Mouse (Mus musculus): ENCODE measurements around the gene Wbp1l. TPM values are rescaled to one million over a fixed set of nuclear protein-coding genes. Genes with fewer than 3 reads are reported as not detected.
A peak's percentile ranks its signal among the peaks of the same experiment; 100 is the strongest.

The Wbp1l gene
- polyA plus RNA-seq, 1 experiment from 2014 or later: 41.1 TPM

DNA sequence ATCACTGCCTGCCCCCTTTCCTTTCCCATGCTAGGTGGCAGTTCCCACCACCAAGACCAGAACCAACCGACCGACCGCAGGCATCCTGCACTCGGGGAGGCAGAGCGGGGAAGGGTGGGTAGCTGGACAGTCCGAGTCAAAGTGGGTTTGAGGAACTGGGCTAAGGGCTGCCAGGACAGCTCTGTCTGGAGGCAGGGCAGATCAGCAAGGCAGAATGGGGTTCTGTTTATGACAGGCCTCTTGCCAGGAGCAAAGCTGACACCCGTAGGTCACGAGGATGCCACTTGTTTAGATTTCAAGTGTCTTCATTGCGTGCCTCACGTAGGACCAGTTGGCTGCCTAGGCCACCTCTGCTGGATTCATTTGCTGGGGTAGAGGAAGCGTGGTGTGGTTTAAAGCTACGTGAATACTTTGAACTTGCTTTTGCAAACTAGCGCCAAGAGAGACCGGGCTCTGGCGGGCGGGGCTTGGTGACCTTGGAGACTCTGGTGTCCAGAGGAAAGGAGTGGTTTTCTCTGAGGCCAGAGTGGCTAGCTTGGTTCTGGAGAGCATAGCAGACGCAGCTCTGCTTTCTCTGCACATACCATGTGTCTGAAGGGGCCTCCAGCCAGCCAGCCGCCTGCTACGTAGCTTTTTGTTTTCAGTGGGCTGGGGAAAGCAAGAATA, 42.7 kb downstream of the Wbp1l start:
- no peak for ATAC-seq (replicated peaks)
- WGBS: 66% methylated on average over 19 of the region's 19 CpGs

DNA sequence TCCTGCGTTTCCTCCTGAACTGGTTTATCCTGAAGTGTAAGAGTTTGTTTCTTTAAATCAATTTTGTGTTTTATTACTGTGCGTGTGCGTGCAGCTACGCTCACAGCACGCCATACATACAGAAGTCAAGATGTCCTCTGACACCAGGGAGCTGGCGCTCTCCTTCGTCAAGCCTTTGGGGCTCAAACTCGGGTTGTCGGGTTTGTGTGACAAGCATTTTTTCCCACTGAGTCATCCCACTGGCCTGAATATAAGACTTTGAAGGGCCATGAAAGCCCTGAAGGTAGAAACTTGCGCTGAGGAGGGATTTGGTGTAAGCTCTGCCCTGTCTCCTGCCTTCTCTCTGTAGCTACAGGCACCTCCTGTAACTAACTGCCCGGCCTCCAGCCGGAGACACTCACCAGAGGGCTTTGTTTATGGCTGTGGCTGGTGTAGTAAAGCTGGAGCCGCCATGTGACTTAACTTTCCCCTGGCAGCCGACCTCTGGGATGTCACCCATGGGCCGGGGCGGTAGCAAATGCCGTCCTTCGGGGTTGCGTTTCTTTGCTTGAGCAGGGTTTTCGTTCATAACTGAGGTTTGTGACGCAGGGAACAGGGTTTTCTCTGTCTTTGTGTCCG, 43.4 kb downstream of the Wbp1l start:
- Histone ChIP-seq H3K27me3 (replicated peaks) (no peaks in the 10 kb centered on the region), H3K27ac (peak overlapping the region; percentile 55), H3K4me3 (no peak overlapping the region), H3K4me2 (no peak overlapping the region), H3K9me3 (no peaks in the 10 kb centered on the region), H3K36me3 (replicated peaks) (0 out of 2 replicates have a peak, but pooled peaks cover 3% of the 10 kb centered on the region), H3K9ac (no peak overlapping the region), H3K4me1 (peaks cover 53% of the 10 kb centered on the region)
- WGBS: 65% methylated on average over 22 of the region's 22 CpGs
- ATAC-seq (replicated peaks): no peak

More for the DNA sequence above, 42.7 kb downstream of the Wbp1l start:
- Histone ChIP-seq H3K27ac (peak overlapping the region; percentile 55), H3K9me3 (no peaks in the 10 kb centered on the region), H3K36me3 (replicated peaks) (0 out of 2 replicates have a peak, but pooled peaks cover 3% of the 10 kb centered on the region), H3K27me3 (replicated peaks) (no peaks in the 10 kb centered on the region), H3K4me1 (peaks cover 59% of the 10 kb centered on the region), H3K4me2 (no peak overlapping the region), H3K9ac (no peak overlapping the region), H3K4me3 (no peak overlapping the region)

DNA sequence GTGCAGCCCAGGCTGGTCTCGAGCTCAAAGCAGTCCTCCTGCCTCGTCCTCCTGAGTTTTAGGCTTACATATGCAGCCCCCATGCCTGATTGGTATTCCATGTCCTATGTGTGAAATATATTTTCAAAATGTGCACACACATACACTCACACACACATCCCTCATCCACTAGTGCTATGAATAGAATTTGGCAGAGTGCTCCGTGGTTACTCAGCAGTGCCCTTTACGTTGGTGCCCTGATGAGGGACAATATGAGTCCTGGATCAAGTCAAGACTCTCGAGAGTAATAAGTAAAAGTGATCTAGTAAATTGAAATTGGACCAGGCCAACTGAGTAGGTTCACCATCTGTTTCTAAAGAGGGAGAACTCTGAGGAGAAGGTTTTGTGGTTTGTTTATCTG, 44.4 kb downstream of the Wbp1l start:
- Histone ChIP-seq H3K4me2 (no peak overlapping the region), H3K9ac (no peak overlapping the region), H3K4me1 (peaks cover 50% of the 10 kb centered on the region), H3K27ac (no peak overlapping the region), H3K27me3 (replicated peaks) (no peaks in the 10 kb centered on the region), H3K9me3 (no peaks in the 10 kb centered on the region), H3K36me3 (replicated peaks) (0 out of 2 replicates have a peak, but pooled peaks cover 3% of the 10 kb centered on the region), H3K4me3 (no peak overlapping the region)
- no peak for ATAC-seq (replicated peaks)
- 81% methylated on average over 5 of the region's 5 CpGs for WGBS

DNA sequence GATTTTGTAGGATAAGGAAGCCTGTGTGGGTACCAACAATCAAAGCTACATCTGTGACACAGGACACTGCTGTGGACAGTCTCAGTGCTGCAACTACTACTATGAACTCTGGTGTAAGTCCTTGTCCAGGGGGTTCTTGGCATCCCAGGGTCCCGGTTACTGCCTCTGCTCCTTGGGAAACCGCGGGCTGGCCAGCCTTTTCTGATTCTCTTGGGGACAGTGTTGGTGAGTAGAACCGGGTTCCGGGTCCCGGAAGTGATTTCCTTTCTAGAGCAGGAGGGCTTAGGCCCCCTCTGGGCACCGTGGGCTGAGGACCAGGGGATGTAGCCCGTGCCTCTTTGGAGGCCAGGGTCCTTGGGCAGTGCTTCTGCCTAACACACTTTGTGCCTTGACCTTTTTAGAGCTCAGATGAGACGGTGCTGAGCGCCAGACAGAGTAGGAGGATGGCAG, 45.5 kb downstream of the Wbp1l start:
- H3K4me1 ChIP-seq: peaks cover 50% of the 10 kb centered on the region
- peak overlapping the region; percentile 51; the same call in 1 of the 2 replicates for H3K27ac ChIP-seq
- no peaks in the 10 kb centered on the region for H3K27me3 ChIP-seq (replicated peaks)
- 79% methylated on average over 10 of the region's 10 CpGs for WGBS
- no peaks in the 10 kb centered on the region for H3K36me3 ChIP-seq (replicated peaks)
- ATAC-seq (replicated peaks): no peak
- H3K9me3 ChIP-seq: no peaks in the 10 kb centered on the region
- H3K9ac ChIP-seq: no peak overlapping the region
- H3K4me3 ChIP-seq: no peak overlapping the region
- H3K4me2 ChIP-seq: no peak overlapping the region

DNA sequence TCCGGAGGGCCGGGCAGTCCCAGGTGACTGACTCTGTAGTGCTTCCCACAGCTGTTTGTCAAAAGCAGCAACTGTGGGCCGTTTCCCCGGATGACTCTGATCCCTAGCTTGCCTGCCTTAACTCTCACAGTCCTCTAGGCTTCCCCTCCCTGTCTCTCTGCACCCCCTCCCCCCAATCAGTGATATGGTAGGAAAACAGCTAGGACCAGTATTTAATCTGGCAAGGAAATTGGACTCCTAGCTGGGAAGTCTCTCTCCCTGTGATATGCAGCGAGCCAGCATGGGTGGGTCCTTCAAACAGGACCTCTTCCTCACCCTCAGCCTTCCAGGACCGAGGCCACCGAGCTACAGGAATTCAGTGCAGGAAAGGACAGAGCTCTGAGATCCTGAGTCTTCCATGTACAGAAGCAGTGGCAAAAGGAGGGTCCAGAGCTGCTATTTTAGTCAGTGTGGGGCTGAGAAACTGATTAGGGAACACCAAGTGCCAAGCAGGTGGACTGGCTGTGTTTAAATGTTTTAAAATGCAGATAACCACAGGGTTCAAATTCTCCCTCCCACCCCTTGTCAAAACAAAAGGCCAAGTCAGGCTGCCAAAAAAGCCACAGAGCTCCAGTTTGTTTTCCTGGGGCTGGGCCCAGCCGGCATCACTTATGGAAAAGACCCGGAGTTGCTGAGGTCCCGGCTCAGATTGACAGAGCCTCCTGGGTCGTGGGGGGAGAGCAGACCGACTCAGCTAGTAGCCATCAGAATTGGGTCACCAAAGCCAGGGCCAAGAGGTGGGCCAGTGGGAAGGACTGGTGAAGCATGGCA, 46.1 kb downstream of the Wbp1l start:
- no peaks in the 10 kb centered on the region for H3K9me3 ChIP-seq
- no peaks in the 10 kb centered on the region for H3K36me3 ChIP-seq (replicated peaks)
- ATAC-seq (replicated peaks): no peak
- H3K4me2 ChIP-seq: no peak overlapping the region
- WGBS: 33% methylated on average over 12 of the region's 12 CpGs
- H3K4me3 ChIP-seq: no peak overlapping the region
- H3K4me1 ChIP-seq: peaks cover 50% of the 10 kb centered on the region
- H3K27me3 ChIP-seq (replicated peaks): no peaks in the 10 kb centered on the region
- H3K9ac ChIP-seq: no peak overlapping the region
- peak overlapping the region; percentile 51 for H3K27ac ChIP-seq

DNA sequence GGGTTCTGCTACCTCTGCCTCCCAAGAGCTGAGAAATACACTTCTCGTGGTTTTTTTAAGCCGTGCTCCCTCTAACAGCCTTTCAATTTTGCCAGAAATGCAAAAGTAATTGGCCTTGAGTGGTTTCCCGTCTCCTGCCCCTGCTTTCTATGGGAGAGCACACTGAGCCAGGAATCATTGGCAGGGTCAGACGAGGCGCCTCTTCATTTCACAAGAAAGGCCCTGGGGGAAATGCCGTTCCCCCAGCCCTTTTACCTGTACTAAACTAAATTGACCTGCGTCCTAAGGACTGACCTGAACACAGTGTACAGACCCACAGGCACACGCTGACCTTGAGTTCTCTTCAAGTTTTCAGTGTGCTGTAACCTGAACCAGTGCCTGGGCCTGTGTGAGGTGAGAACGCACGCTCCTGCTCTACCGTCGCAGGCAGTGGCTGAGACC, 47.2 kb downstream of the Wbp1l start:
- Histone ChIP-seq H3K4me2 (no peak overlapping the region), H3K9ac (no peak overlapping the region), H3K4me1 (peaks cover 45% of the 10 kb centered on the region), H3K27ac (peak overlapping the region; percentile 51), H3K9me3 (no peaks in the 10 kb centered on the region), H3K36me3 (replicated peaks) (no peaks in the 10 kb centered on the region), H3K27me3 (replicated peaks) (no peaks in the 10 kb centered on the region), H3K4me3 (no peak overlapping the region)
- 78% methylated on average over 12 of the region's 12 CpGs for WGBS
- ATAC-seq (replicated peaks): no peak

DNA sequence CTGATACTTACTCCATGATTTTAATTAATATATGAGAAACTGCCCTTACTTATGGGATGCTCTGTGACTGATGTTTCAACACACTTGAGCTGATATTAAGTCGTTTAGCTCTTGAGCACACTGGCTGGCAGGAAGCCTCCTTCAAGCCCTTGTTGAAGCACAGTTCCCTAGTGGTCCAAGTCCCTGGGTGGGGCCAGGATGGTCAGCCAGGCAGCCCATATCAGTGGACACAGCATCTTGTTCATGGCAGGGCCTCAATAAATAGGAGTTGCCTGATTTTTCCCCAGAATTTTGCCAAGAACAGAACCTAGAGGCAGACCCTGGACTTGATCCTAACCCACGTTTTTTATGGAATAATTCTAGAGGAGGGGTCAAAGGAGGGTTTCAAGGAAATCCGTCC, 48.4 kb downstream of the Wbp1l start:
- Histone ChIP-seq H3K9me3 (no peaks in the 10 kb centered on the region), H3K4me3 (no peak overlapping the region), H3K36me3 (replicated peaks) (peaks cover 4% of the 10 kb centered on the region; the same call in 1 of the 2 replicates), H3K4me2 (no peak overlapping the region), H3K27ac (no peak overlapping the region), H3K4me1 (peaks cover 33% of the 10 kb centered on the region), H3K9ac (no peak overlapping the region), H3K27me3 (replicated peaks) (no peaks in the 10 kb centered on the region)
- WGBS: 89% methylated on average over 3 of the region's 3 CpGs
- ATAC-seq (replicated peaks): no peak

DNA sequence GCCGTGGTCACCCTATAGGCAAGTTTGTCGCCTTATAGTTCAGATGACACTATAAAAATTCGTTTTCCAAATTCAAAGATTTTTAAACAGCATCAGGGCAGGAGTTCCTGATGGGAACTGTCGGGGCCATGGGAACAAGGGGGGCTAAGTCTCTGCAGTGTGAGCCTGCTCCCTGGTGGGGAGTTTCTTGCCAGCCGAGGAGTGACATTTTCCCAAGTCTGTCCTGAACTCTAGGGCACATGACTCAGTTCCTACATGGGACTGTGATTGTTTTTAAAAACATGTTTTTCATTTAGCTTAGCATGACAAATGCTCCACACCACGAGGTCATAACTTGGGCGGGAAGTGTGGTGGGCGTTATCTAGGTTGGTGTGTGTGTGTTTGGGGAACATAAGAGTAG, 49.0 kb downstream of the Wbp1l start:
- H3K36me3 ChIP-seq (replicated peaks): peaks cover 7% of the 10 kb centered on the region; the same call in 1 of the 2 replicates
- no peak for ATAC-seq (replicated peaks)
- no peaks in the 10 kb centered on the region for H3K9me3 ChIP-seq
- no peak overlapping the region for H3K4me2 ChIP-seq
- H3K4me1 ChIP-seq: peaks cover 27% of the 10 kb centered on the region
- WGBS: 89% methylated on average over 8 of the region's 8 CpGs
- H3K27me3 ChIP-seq (replicated peaks): no peaks in the 10 kb centered on the region
- H3K4me3 ChIP-seq: no peak overlapping the region
- H3K9ac ChIP-seq: no peak overlapping the region
- H3K27ac ChIP-seq: no peak overlapping the region

DNA sequence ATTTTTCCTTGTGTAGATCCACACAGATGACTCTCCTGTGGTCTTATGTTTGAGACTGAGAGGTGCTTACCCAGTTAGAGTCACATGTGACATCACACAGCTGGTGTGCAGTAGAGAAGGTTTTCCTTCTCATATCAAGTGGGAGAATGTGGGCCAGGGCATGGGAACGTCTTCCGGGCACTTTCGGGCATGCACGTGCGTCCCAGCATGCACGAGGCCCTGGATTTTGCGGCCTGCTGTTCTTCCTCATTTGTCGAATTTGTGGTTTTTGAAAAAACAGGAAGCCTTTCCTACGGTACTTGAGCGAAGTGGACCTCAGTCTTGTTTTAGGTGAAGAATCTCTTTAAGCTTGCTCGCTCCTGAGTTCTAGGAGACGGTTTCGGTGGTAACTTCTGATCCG, 49.7 kb downstream of the Wbp1l start:
- ATAC-seq (replicated peaks): no peak
- H3K27ac ChIP-seq: no peak overlapping the region
- no peaks in the 10 kb centered on the region for H3K9me3 ChIP-seq
- peaks cover 23% of the 10 kb centered on the region for H3K4me1 ChIP-seq
- peaks cover 14% of the 10 kb centered on the region for H3K36me3 ChIP-seq (replicated peaks)
- H3K4me2 ChIP-seq: no peak overlapping the region
- H3K9ac ChIP-seq: no peak overlapping the region
- H3K4me3 ChIP-seq: no peak overlapping the region
- H3K27me3 ChIP-seq (replicated peaks): no peaks in the 10 kb centered on the region
- 95% methylated on average over 14 of the region's 14 CpGs for WGBS

DNA sequence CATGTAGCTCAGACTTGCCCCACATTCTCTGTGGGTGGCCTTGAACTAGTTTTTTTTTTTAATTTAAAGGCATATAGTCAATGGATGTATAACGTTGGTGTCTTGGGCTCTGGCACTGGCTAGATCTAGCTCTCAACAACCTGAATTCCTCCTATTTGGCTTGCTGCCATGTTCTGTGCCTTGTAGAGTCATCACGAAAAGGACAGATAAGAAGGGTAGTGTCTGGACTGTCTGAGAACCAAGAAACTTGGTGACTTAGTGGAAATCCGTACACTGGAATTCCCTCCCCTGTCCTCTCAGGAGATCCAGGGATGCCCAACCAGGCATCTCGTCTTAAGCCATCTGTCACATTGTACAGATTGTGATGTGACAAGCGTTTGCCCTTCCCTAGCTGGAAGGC, 54.3 kb downstream of the Wbp1l start:
- Histone ChIP-seq H3K4me1 (no peaks in the 10 kb centered on the region), H3K9ac (no peak overlapping the region), H3K27ac (no peak overlapping the region), H3K36me3 (replicated peaks) (peaks cover 40% of the 10 kb centered on the region), H3K4me2 (no peak overlapping the region), H3K27me3 (replicated peaks) (no peaks in the 10 kb centered on the region), H3K4me3 (no peak overlapping the region), H3K9me3 (no peaks in the 10 kb centered on the region)
- ATAC-seq (replicated peaks): no peak
- WGBS: 85% methylated on average over 5 of the region's 5 CpGs

DNA sequence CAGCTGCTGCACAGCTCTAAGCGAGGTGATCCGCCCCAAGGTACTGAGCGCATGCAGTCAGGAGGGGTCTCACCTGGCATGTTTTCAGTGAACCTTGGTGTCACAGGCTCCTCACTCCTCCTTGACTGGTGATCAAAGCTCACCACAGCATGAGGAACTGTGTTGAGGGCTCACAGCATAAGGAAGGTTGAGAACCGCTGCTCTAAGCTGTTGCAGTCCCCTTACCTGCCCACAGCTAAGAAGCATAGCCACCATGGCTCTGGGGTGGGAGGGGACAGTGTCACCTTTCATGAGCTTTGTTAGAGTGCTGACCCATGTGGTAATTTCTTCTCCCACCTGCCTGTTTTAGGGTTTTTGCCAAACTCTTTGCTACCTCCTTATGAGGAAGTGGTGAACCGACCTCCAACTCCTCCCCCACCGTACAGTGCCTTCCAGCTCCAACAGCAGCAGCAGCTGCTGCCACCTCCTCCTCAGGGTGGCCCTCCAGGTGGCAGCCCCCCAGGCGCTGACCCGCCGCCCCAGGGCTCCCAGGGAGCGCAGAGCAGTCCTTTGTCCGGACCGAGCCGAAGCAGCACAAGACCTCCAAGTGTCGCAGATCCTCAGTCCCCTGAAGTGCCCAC, 54.8 kb downstream of the Wbp1l start:
- ATAC-seq (replicated peaks): no peak
- H3K27ac ChIP-seq: no peak overlapping the region
- no peak overlapping the region for H3K9ac ChIP-seq
- no peak overlapping the region for H3K4me3 ChIP-seq
- WGBS: 96% methylated on average over 14 of the region's 14 CpGs
- no peak overlapping the region for H3K4me2 ChIP-seq
- H3K9me3 ChIP-seq: no peaks in the 10 kb centered on the region
- H3K27me3 ChIP-seq (replicated peaks): no peaks in the 10 kb centered on the region
- peaks cover 40% of the 10 kb centered on the region for H3K36me3 ChIP-seq (replicated peaks)
- no peaks in the 10 kb centered on the region for H3K4me1 ChIP-seq

DNA sequence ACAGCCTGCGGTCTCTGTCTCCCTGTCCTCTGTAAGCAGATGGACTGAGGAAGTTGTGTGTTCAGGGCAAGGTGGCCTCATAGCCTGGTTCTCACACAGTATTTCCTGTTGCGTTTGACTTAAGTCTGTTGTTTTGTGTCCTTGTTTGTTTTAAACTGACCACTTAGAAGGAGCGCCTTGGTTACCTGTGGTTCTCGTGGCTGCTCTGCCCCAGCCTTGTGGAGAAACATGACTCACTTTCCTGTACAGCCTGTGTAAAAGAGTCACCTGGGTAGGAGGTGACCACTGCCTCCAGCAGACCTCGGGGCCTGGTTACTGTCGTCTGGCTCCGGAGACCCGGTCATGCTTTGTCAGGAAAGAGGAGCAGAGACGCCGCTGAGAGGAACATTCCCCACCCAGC, 56.7 kb downstream of the Wbp1l start:
- Histone ChIP-seq H3K9me3 (no peaks in the 10 kb centered on the region), H3K27ac (no peak overlapping the region), H3K36me3 (replicated peaks) (peaks cover 40% of the 10 kb centered on the region), H3K9ac (no peak overlapping the region), H3K27me3 (replicated peaks) (no peaks in the 10 kb centered on the region), H3K4me1 (no peaks in the 10 kb centered on the region), H3K4me2 (no peak overlapping the region), H3K4me3 (no peak overlapping the region)
- ATAC-seq (replicated peaks): no peak
- WGBS: 95% methylated on average over 10 of the region's 10 CpGs

All from midbrain, embryonic 15.5 days (tissue).